Mouse (Mus musculus) heart, embryonic 13.5 days (tissue): ENCODE data around the gene Muc15. TPM values are rescaled to one million over a fixed set of nuclear protein-coding genes. Genes with fewer than 3 reads are reported as not detected.
A peak's percentile ranks its signal among the peaks of the same experiment; 100 is the strongest.

ENCODE experiments used
- ATAC-seq: fragments of 200-750 bp; cut with Nextera tagmentation; 2 replicates; pipeline ENCODE4 v1.8.0; 2017; ENCODE audit warnings: moderate TSS enrichment; ENCODE audit not compliant: insufficient number of reproducible peaks, low FRiP score, low TSS enrichment; ENCODE audit errors: extremely low read depth
- H3K27ac ChIP-seq: fragments of 300-500 bp; sonication (generic); replicated peaks from 2 replicates; pipeline ENCODE4 v1.5.1; 2015; ENCODE audit warnings: moderate library complexity, mild to moderate bottlenecking, inconsistent platforms
- H3K27me3 ChIP-seq: fragments of 300-500 bp; sonication (generic); replicated peaks from 2 replicates; pipeline ENCODE4 v1.6.1; 2015; ENCODE audit warnings: mild to moderate bottlenecking, inconsistent platforms
- H3K36me3 ChIP-seq: fragments of 300-500 bp; sonication (generic); 2 replicates; pipeline ENCODE4 v1.6.1; 2015; ENCODE audit warnings: mild to moderate bottlenecking, inconsistent platforms
- H3K4me1 ChIP-seq: fragments of 300-500 bp; sonication (generic); 2 replicates; pipeline ENCODE4 v1.6.1; 2015; ENCODE audit warnings: inconsistent platforms
- H3K4me2 ChIP-seq: fragments of 300-500 bp; sonication (generic); 2 replicates; pipeline ENCODE4 v1.6.1; 2015; ENCODE audit warnings: inconsistent platforms, mild to moderate bottlenecking, moderate library complexity
- H3K4me3 ChIP-seq: fragments of 300-500 bp; sonication (generic); 2 replicates; pipeline ENCODE4 v1.5.1; 2015; ENCODE audit warnings: moderate library complexity, mild to moderate bottlenecking, inconsistent platforms
- H3K9ac ChIP-seq: fragments of 300-500 bp; sonication (generic); 2 replicates; pipeline ENCODE4 v1.6.1; 2015; ENCODE audit warnings: inconsistent platforms, mild to moderate bottlenecking, moderate library complexity
- H3K9me3 ChIP-seq: fragments of 300-500 bp; sonication (generic); 2 replicates; pipeline ENCODE4 v1.6.1; 2016; ENCODE audit warnings: inconsistent platforms
- WGBS: fragments of 180-500 bp; shearing (Covaris S2); methylation state at CpG from one replicate; pipeline ENCODE4 v1.1.7; 2015; ENCODE audit warnings: mixed read lengths; 5-methylcytosine and 5-hydroxymethylcytosine counted together
- polyA plus RNA-seq: library from polyadenylated mRNA; unstranded; fragments of >200 nt; fragmentation: Nextera tagmentation; extraction: Ambion mirVana; gene quantifications from 2 replicates; pipeline ENCODE4 v1.2.1, GENCODE M21; 2015

Muc15 gene
- polyA plus RNA-seq = not detected in 2 replicates

DNA sequence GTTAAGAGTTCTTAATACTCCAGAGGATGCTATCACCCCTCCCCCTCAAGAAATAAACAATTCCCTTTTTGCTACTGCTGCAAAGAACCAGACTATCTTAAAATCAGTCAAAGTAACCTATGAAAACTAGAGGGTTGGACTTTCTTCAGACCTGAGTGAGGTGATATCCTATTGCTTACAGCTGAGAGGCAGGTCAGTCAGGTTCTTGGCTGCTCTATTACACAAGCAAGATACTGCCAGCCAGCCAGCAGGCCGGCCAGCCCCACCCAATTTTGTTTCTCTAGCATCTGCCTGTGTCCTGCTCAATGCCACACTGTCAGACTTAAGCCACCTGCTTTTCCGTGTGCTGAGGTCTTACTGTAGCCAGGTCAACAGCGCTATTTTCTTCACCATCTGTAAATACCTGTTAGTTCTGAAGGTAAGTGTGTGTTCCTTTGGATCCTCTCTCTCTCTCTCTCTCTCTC, at the start of gene Muc15:
TSS of gene Muc15 (plus strand) at position 51 of the 464 bp plus-strand sequence.
- 42% methylated on average over 3 of the region's 3 CpGs for WGBS
- Histone ChIP-seq H3K4me3 (no peak within 1 kb of the TSS), H3K9me3 (no peaks in the 10 kb centered on the region), H3K27me3 (no peaks in the 10 kb centered on the region), H3K4me2 (no peak within 1 kb of the TSS), H3K27ac (no peak within 1 kb of the TSS), H3K9ac (no peak within 1 kb of the TSS), H3K4me1 (no peaks in the 10 kb centered on the region), H3K36me3 (no peaks in the 10 kb centered on the region)
- ATAC-seq = no peak

GRCm38 (mm10) chr2:110709436-110709835, 11.7 kb upstream of the Muc15 start:
- Histone ChIP-seq H3K4me1 (peaks cover 7% of the 10 kb centered on the region; the same call in 1 of the 2 replicates), H3K4me3 (no peak overlapping the region), H3K4me2 (no peak overlapping the region), H3K27ac (no peak overlapping the region), H3K9me3 (no peaks in the 10 kb centered on the region), H3K27me3 (no peaks in the 10 kb centered on the region), H3K36me3 (no peaks in the 10 kb centered on the region), H3K9ac (no peak overlapping the region)
- ATAC-seq = no peak
- 84% methylated on average over 3 of the region's 3 CpGs for WGBS

GRCm38 (mm10) chr2:110710055-110710720, 11.0 kb upstream of the Muc15 start:
- H3K27ac ChIP-seq = peak overlapping the region; percentile 48; the same call in 1 of the 2 replicates
- no peaks in the 10 kb centered on the region for H3K36me3 ChIP-seq
- peaks cover 7% of the 10 kb centered on the region; the same call in 1 of the 2 replicates for H3K4me1 ChIP-seq
- WGBS = 45% methylated on average over 10 of the region's 10 CpGs
- no peaks in the 10 kb centered on the region for H3K9me3 ChIP-seq
- H3K4me3 ChIP-seq = no peak overlapping the region
- H3K27me3 ChIP-seq = no peaks in the 10 kb centered on the region
- peak overlapping the region; percentile 25; the same call in 1 of the 2 replicates for H3K4me2 ChIP-seq
- H3K9ac ChIP-seq = no peak overlapping the region
- ATAC-seq = no peak

GRCm38 (mm10) chr2:110719051-110719450, 2.1 kb upstream of the Muc15 start:
- no peak overlapping the region for H3K4me3 ChIP-seq
- no peak for ATAC-seq
- no peak overlapping the region for H3K4me2 ChIP-seq
- H3K27ac ChIP-seq = no peak overlapping the region
- H3K9ac ChIP-seq = no peak overlapping the region
- no peaks in the 10 kb centered on the region for H3K9me3 ChIP-seq
- H3K27me3 ChIP-seq = no peaks in the 10 kb centered on the region
- H3K4me1 ChIP-seq = no peaks in the 10 kb centered on the region
- no peaks in the 10 kb centered on the region for H3K36me3 ChIP-seq

- Histone ChIP-seq H3K4me3 (no peak overlapping the region), H3K9me3 (no peaks in the 10 kb centered on the region), H3K4me1 (no peaks in the 10 kb centered on the region), H3K4me2 (no peak overlapping the region), H3K27me3 (no peaks in the 10 kb centered on the region), H3K36me3 (no peaks in the 10 kb centered on the region), H3K9ac (no peak overlapping the region), H3K27ac (no peak overlapping the region)
- 55% methylated on average over 1 of the region's 1 CpGs for WGBS
- ATAC-seq = no peak
Observed at GRCm38 (mm10) chr2:110722208-110722607, 1.1 kb downstream of the Muc15 start.

DNA sequence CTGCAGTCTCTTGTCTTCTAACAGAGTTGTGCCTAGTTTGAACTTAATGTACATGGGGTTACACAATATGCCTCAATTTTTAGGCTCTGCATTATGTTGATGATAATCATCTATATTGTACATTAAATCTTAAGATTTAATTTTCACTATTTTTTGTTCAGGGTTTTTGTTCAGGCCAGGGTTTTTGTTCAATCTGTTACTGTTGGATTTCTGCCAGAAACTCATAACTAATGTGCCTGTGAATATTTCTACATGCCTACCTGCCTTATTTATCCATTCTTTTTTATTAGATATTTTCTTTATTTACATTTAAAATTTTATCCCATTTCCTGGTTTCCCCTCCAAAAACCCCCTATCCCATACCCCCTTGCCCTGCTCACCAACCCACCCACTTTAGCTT, 5.0 kb downstream of the Muc15 start:
- H3K4me3 ChIP-seq = no peak overlapping the region
- no peaks in the 10 kb centered on the region for H3K4me1 ChIP-seq
- H3K4me2 ChIP-seq = no peak overlapping the region
- no peak for ATAC-seq
- no peaks in the 10 kb centered on the region for H3K9me3 ChIP-seq
- H3K36me3 ChIP-seq = no peaks in the 10 kb centered on the region
- no peak overlapping the region for H3K9ac ChIP-seq
- no peak overlapping the region for H3K27ac ChIP-seq
- H3K27me3 ChIP-seq = no peaks in the 10 kb centered on the region

GRCm38 (mm10) chr2:110737236-110737635, 16.1 kb downstream of the Muc15 start:
- 60% methylated on average over 4 of the region's 4 CpGs for WGBS
- Histone ChIP-seq H3K4me1 (no peaks in the 10 kb centered on the region), H3K4me2 (no peak overlapping the region), H3K4me3 (no peak overlapping the region), H3K9me3 (no peaks in the 10 kb centered on the region), H3K9ac (no peak overlapping the region), H3K36me3 (no peaks in the 10 kb centered on the region), H3K27me3 (no peaks in the 10 kb centered on the region), H3K27ac (no peak overlapping the region)
- no peak for ATAC-seq

DNA sequence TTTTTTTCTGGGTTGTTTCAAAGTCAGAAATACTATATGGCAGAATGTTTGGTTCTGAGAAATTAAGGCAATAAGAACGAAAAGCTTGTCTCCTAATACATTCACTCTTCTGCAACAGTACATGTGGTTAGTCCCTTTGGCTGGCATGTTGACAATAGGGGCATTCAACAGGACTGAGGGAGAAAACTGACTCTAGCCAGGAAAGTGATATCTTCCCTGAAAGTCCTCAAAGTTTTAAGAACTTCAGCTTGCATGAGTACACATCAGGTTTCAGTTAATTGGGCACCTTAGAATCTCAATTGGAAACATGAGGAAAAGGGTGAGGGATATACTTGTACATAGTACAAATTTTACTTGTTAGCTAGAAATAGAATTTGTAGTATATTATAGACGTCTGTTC, 16.8 kb downstream of the Muc15 start:
- H3K9me3 ChIP-seq = no peaks in the 10 kb centered on the region
- H3K27me3 ChIP-seq = no peaks in the 10 kb centered on the region
- no peak overlapping the region for H3K27ac ChIP-seq
- no peak overlapping the region for H3K9ac ChIP-seq
- 59% methylated on average over 2 of the region's 2 CpGs for WGBS
- H3K4me1 ChIP-seq = no peaks in the 10 kb centered on the region
- H3K4me2 ChIP-seq = no peak overlapping the region
- no peak overlapping the region for H3K4me3 ChIP-seq
- no peak for ATAC-seq
- no peaks in the 10 kb centered on the region for H3K36me3 ChIP-seq

GRCm38 (mm10) chr2:110739781-110740180, 18.6 kb downstream of the Muc15 start:
- Histone ChIP-seq H3K27me3 (no peaks in the 10 kb centered on the region), H3K27ac (no peak overlapping the region), H3K9me3 (no peaks in the 10 kb centered on the region), H3K4me3 (no peak overlapping the region), H3K4me1 (no peaks in the 10 kb centered on the region), H3K4me2 (no peak overlapping the region), H3K9ac (no peak overlapping the region), H3K36me3 (no peaks in the 10 kb centered on the region)
- 88% methylated on average over 1 of the region's 1 CpGs for WGBS
- no peak for ATAC-seq

- Histone ChIP-seq H3K4me2 (no peak overlapping the region), H3K27ac (no peak overlapping the region), H3K9ac (no peak overlapping the region), H3K4me1 (no peaks in the 10 kb centered on the region), H3K36me3 (no peaks in the 10 kb centered on the region), H3K9me3 (no peaks in the 10 kb centered on the region), H3K4me3 (no peak overlapping the region), H3K27me3 (no peaks in the 10 kb centered on the region)
- 43% methylated on average over 1 of the region's 1 CpGs for WGBS
- ATAC-seq = no peak
Observed at GRCm38 (mm10) chr2:110740493-110740892, 19.4 kb downstream of the Muc15 start.

DNA sequence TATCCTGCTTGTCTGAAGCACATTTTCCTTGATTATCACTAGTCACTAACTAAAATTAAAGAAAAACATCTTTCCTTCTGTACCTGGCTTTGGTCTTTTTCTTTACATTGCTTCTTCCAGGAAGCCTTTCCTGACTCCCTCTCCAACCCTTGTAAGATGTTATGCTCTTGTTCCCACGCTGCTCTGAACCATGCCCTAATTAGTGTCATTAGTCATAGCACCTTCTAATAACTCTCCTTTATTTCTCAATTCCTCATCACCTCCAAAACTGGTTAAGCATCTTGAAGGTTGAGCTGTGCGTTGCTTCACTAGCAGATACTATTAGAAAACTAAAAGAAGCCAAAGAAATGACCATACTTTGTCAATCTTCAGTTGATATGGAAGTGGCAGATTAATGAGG, 36.4 kb downstream of the Muc15 start:
- Histone ChIP-seq H3K27ac (no peak overlapping the region), H3K4me2 (no peak overlapping the region), H3K9me3 (no peaks in the 10 kb centered on the region), H3K27me3 (no peaks in the 10 kb centered on the region), H3K4me3 (no peak overlapping the region), H3K36me3 (no peaks in the 10 kb centered on the region), H3K9ac (no peak overlapping the region), H3K4me1 (no peaks in the 10 kb centered on the region)
- whole genome bisulfite sequencing = 67% methylated on average over 2 of the region's 2 CpGs
- no peak for ATAC-seq

- no peak overlapping the region for H3K4me3 ChIP-seq
- WGBS = 76% methylated on average over 2 of the region's 2 CpGs
- H3K27me3 ChIP-seq = no peaks in the 10 kb centered on the region
- no peaks in the 10 kb centered on the region for H3K36me3 ChIP-seq
- no peaks in the 10 kb centered on the region for H3K4me1 ChIP-seq
- H3K9me3 ChIP-seq = no peaks in the 10 kb centered on the region
- ATAC-seq = no peak
- no peak overlapping the region for H3K27ac ChIP-seq
- H3K9ac ChIP-seq = no peak overlapping the region
- H3K4me2 ChIP-seq = no peak overlapping the region
Observed at GRCm38 (mm10) chr2:110759434-110759833, 38.3 kb downstream of the Muc15 start.
